Mouse (Mus musculus) lung, postnatal 36 days (tissue): ENCODE measurements at regions not wholly inside any gene's neighbourhood (a gene's known extent, or its start where the extent isn't known, plus 50 kb on each side); places are given as distances from the start of the nearest gene placed in this dataset.

ENCODE experiments used
- DNase-seq: peaks from one replicate; pipeline ENCODE4 v3.0.0; 2022; ENCODE audit warnings: mixed read lengths

- no peak for DNase-seq
These were observed 95.9 kb upstream of the 1700066M21Rik start for GRCm38 (mm10) chr1:57281549-57281948.

GRCm38 (mm10) chr1:57296186-57296585 is 81.2 kb upstream of the 1700066M21Rik start:
- DNase-seq: peak; percentile 46

DNA sequence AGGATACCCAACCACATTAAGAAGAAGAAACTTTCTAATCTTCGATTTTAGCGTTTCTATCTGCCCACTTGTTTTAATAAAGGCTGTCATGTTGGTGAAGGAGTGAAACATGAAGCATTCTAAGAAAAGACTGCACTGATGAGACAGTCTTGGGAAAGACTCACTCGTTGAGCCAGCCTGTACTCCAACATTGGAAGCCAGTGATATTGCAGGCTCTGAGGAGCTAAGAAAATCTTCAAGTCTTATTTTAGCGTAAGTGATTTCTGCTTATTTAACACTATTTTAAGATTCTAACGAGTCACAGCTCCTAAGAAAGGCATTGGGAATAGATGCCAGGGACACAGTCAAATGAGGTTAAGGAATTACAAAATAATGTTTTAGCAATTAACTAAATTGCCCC is 78.9 kb upstream of the 1700066M21Rik start:
- DNase-seq: no peak

DNA sequence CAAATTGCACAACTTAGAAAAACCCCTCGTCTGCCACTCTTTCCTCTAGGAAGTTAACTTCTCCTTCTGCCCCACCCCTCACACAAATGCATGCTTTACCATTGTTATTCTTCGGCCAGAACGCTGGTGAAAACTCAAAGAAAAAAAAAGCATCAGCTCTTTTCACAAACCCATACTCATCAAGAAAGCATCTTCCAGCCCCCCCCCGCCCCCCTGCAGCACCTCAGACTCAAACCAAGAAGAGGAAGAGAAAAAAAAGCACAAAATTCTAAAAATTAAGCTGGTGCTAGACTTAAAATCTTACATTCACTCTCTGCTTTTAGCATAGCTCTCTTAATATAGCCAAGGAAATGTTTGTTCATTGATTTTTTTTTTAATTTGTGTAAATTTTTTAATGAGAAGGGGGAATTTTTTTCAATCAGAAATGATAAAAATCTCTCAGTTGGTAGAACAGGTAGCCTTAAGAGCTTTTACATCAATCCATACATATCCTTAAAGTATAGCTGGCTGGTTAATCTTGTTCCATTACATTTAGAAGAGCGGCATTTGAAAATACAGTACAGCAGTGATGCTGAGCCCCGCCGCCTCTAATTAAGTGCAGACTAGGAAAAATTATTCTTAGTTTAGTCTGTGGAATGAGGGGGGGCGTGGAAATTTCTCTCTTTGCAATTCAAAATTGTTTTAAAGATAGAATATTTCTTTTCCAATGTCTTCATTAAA is 76.0 kb upstream of the 1700066M21Rik start:
- DNase-seq: no peak

- DNase-seq: no peak
These were observed 75.5 kb upstream of the 1700066M21Rik start for GRCm38 (mm10) chr1:57301980-57302331.

- DNase-seq: no peak
These were observed 72.7 kb upstream of the 1700066M21Rik start for GRCm38 (mm10) chr1:57304757-57305156.

DNA sequence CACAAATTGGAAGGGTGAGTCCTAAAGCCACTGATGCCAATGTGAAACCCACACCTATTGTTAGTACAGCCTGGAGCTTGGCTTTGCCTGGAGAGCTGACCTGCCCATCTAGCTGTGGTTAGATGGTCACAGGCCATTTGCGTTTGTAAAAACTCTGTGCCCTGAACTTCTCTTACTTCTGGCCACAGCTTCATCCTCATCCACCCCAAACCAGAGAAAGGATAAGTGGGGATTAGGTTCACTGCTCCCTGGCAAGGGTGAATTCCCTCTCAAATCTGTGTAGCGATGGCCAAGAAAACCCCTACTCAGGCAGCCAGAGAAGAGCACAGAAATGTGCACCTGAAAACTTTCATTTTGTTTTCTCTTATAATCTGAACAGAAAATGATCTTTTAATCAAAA is 54.9 kb upstream of the 1700066M21Rik start:
- no peak for DNase-seq

GRCm38 (mm10) chr1:57323118-57323517 is 54.3 kb upstream of the 1700066M21Rik start:
- DNase-seq: no peak

DNA sequence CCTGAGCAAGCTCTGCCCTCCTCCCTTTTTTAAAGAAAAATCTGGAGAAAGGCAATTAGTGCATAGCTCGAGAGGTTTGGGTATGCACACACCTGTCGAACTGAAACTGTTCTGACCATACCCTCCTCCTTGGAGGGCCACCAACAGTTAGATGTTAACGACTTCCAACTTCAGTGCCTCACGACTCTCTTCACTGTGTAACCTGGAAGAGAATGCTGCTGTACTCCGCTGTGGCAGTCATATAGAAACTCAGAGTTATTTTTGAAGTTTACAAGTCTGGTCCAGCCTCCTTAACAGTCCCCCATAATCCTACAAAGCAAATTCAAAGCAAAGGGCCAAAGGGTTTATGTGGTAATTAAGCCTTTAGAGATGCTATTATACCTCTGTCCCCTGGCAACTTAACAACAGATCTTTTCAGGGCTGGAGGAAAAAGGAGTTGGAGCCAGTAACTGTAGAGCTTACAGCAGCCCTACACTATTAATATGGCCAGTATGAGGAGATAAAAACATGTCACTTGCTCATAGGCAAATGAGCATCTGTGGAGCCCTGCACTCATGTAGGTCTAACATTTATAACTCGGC is 51.7 kb upstream of the 1700066M21Rik start:
- no peak for DNase-seq
